In the genomic region with DNA sequence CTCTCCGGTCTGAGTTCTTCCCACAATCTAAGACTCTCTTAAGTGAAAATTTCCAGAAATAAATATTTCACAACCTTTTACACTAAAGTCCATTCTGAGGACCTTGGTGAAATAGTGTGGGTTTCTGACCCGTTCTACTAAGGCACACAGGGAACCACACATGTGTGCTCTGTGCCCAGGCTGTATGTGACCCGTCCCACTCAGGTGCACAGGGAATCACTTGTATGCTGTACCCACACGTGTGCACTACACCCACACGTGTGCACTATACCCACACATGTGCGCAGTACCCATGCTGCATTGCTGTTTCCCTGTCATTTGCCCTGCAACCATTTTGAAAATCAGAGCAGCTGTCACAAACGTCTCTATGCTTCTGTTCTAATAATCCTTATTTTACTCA, we compare ENCODE assay signal across 16 mouse cellular contexts. TPM values are rescaled to one million over a fixed set of nuclear protein-coding genes. Genes with fewer than 3 reads are reported as not detected.
DNase-seq lines count a peak whose midpoint lies in the region; ATAC-seq and TF ChIP-seq lines count a peak whose summit lies in the region.
"Had no signal": no experiment of that assay in that cellular context is flagged by ENCODE, and none has a peak within 500 bp of the region (broad histone marks: within the 10 kb centered on the region; RNA-seq: fewer than 3 reads in every experiment).

No protein-coding gene starts in this region.

- DNase-seq in cerebellum, adult 11-12 months, result no peak
- no peak for DNase-seq in lung, embryonic 14.5 days
- no peak for DNase-seq in lung, postnatal 10 days
- no peak for DNase-seq in midbrain, embryonic 10.5 days (ENCODE audit: low spot score)
- no peak for DNase-seq in midbrain, postnatal 0 days (ENCODE audit: low spot score)
- DNase-seq in gastrocnemius, adult 8-10 months (ENCODE audit: low spot score in 2 of 2), result no peak
- DNase-seq: gastrocnemius, postnatal 25 days had no signal

- no peak for TF ChIP-seq CTCF in lung, embryonic 14.5 days (IDR thresholded peaks at IDR 0.05; ENCODE audit: low read depth)
- no peak for TF ChIP-seq CTCF in midbrain, postnatal 0 days (IDR thresholded peaks at IDR 0.05)

- 60% methylated on average over 7 of the region's 7 CpGs for WGBS in lung, embryonic 14.5 days
- 73% methylated on average over 7 of the region's 7 CpGs for WGBS in midbrain, embryonic 15.5 days
- 69% methylated on average over 7 of the region's 7 CpGs for WGBS in midbrain, embryonic 10.5 days
- WGBS in midbrain, postnatal 0 days, result 73% methylated on average over 7 of the region's 7 CpGs

- peak; percentile 52; the same call in 1 of the 2 replicates for ATAC-seq in cerebellum, adult (ENCODE audit: insufficient number of reproducible peaks, low FRiP score, low TSS enrichment)
- ATAC-seq in lung, embryonic 14.5 days (ENCODE audit: insufficient read depth), result peak; percentile 54; the same call in 1 of the 2 replicates
- peak; percentile 50; the same call in 1 of the 2 replicates for ATAC-seq in midbrain, embryonic 15.5 days (replicated peaks)
- 0 out of 2 replicates have a peak, but pooled peaks have one; percentile 34 for ATAC-seq in midbrain, postnatal 0 days (ENCODE audit: low FRiP score)
- ATAC-seq: hindbrain, postnatal 0 days had no signal

- no peak overlapping the region for H3K9ac ChIP-seq in lung, embryonic 14.5 days
- no peak overlapping the region for H3K9ac ChIP-seq in midbrain, embryonic 15.5 days
- H3K9ac ChIP-seq in midbrain, postnatal 0 days (replicated peaks; ENCODE audit: low read length, poor library complexity, severe bottlenecking), result no peak overlapping the region
- H3K9ac ChIP-seq: heart, embryonic 12.5 days; limb, embryonic 12.5 days; liver, postnatal 0 days had no signal

- no peaks in the 10 kb centered on the region for H3K9me3 ChIP-seq in lung, embryonic 14.5 days (ENCODE audit: low read depth, low read length)
- H3K9me3 ChIP-seq in midbrain, embryonic 15.5 days, result no peaks in the 10 kb centered on the region
- H3K9me3 ChIP-seq in midbrain, embryonic 10.5 days (replicated peaks), result no peaks in the 10 kb centered on the region
- H3K9me3 ChIP-seq in midbrain, postnatal 0 days (ENCODE audit: low read length), result no peaks in the 10 kb centered on the region
- H3K9me3 ChIP-seq: embryonic facial prominence, embryonic 10.5 days; heart, embryonic 12.5 days; limb, embryonic 12.5 days had no signal

- H3K27me3 ChIP-seq in lung, embryonic 14.5 days (ENCODE audit: insufficient read depth, low read length), result no peaks in the 10 kb centered on the region
- no peaks in the 10 kb centered on the region for H3K27me3 ChIP-seq in midbrain, embryonic 15.5 days (replicated peaks)
- H3K27me3 ChIP-seq in midbrain, embryonic 10.5 days (ENCODE audit: low read depth, poor library complexity, severe bottlenecking), result no peaks in the 10 kb centered on the region
- no peaks in the 10 kb centered on the region for H3K27me3 ChIP-seq in midbrain, postnatal 0 days (ENCODE audit: insufficient read depth, low read length)
- H3K27me3 ChIP-seq: heart, embryonic 12.5 days had no signal

- H3K4me2 ChIP-seq in lung, embryonic 14.5 days, result no peak overlapping the region
- H3K4me2 ChIP-seq in midbrain, embryonic 15.5 days, result no peak overlapping the region
- H3K4me2 ChIP-seq in midbrain, postnatal 0 days (ENCODE audit: low read depth, low read length, poor library complexity, severe bottlenecking), result no peak overlapping the region
- H3K4me2 ChIP-seq: heart, embryonic 12.5 days; limb, embryonic 12.5 days; liver, embryonic 11.5 days had no signal

- no peak overlapping the region for H3K27ac ChIP-seq in lung, embryonic 14.5 days (ENCODE audit: low read depth)
- H3K27ac ChIP-seq in midbrain, embryonic 15.5 days, result no peak overlapping the region
- H3K27ac ChIP-seq in midbrain, embryonic 10.5 days (replicated peaks), result no peak overlapping the region
- no peak overlapping the region for H3K27ac ChIP-seq in midbrain, postnatal 0 days (ENCODE audit: low read depth, low read length)
- H3K27ac ChIP-seq: embryonic facial prominence, embryonic 10.5 days; hindbrain, postnatal 0 days; layer of hippocampus, adult 2 months; limb, embryonic 12.5 days had no signal

- H3K4me1 ChIP-seq in lung, embryonic 14.5 days (ENCODE audit: insufficient read depth), result no peaks in the 10 kb centered on the region
- H3K4me1 ChIP-seq in midbrain, embryonic 15.5 days, result no peaks in the 10 kb centered on the region
- peaks cover 6% of the 10 kb centered on the region; the same call in 1 of the 2 replicates for H3K4me1 ChIP-seq in midbrain, embryonic 10.5 days
- no peaks in the 10 kb centered on the region for H3K4me1 ChIP-seq in midbrain, postnatal 0 days (ENCODE audit: insufficient read depth, low read length)
- H3K4me1 ChIP-seq: embryonic facial prominence, embryonic 10.5 days; heart, embryonic 12.5 days; limb, embryonic 12.5 days had no signal

- no peaks in the 10 kb centered on the region for H3K36me3 ChIP-seq in lung, embryonic 14.5 days (ENCODE audit: insufficient read depth)
- H3K36me3 ChIP-seq in midbrain, embryonic 15.5 days (replicated peaks), result no peaks in the 10 kb centered on the region
- H3K36me3 ChIP-seq in midbrain, embryonic 10.5 days, result no peaks in the 10 kb centered on the region
- H3K36me3 ChIP-seq in midbrain, postnatal 0 days (ENCODE audit: insufficient read depth, low read length), result no peaks in the 10 kb centered on the region
- H3K36me3 ChIP-seq: embryonic facial prominence, embryonic 10.5 days; heart, embryonic 12.5 days; limb, embryonic 12.5 days had no signal

- H3K4me3 ChIP-seq in lung, embryonic 14.5 days (ENCODE audit: low read depth, low read length), result no peak overlapping the region
- H3K4me3 ChIP-seq in midbrain, embryonic 15.5 days, result no peak overlapping the region
- H3K4me3 ChIP-seq in midbrain, embryonic 10.5 days, result no peak overlapping the region
- no peak overlapping the region for H3K4me3 ChIP-seq in midbrain, postnatal 0 days (ENCODE audit: low read depth, low read length)
- H3K4me3 ChIP-seq: embryonic facial prominence, embryonic 10.5 days; heart, embryonic 12.5 days; layer of hippocampus, adult 2 months; limb, embryonic 12.5 days had no signal

RNA-seq across cellular contexts. Expression of a gene that starts 41.9 kb away (rescaled TPM):
- polyA plus RNA-seq in lung, embryonic 14.5 days (2014; fragmentation: Nextera tagmentation; extraction: Ambion mirVana), result 5.7 and 6.0 TPM in 2 replicates
- polyA plus RNA-seq in midbrain, embryonic 15.5 days (2015; fragmentation: Nextera tagmentation; extraction: Ambion mirVana), result 12.3 and 14.3 TPM in 2 replicates
- polyA plus RNA-seq in midbrain, embryonic 10.5 days (2016; fragmentation: Nextera tagmentation; extraction: Ambion mirVana), result 7.4 and 8.2 TPM in 2 replicates
- 4.1 and 4.2 TPM in 2 replicates for total RNA-seq in midbrain, postnatal 0 days (2014; rRNA removed)
- polyA plus RNA-seq in midbrain, postnatal 0 days (2015; fragmentation: Nextera tagmentation; extraction: Ambion mirVana), result 7.3 and 8.2 TPM in 2 replicates
- 1 to 10 TPM; 4.6 to 6.1 (median 5.1) TPM for total RNA-seq in gastrocnemius, adult 8-10 months (2022)

RNA-seq across cellular contexts. Expression of a gene that starts 41.9 kb away (rescaled TPM):
- polyA plus RNA-seq in lung, embryonic 14.5 days (2014; fragmentation: Nextera tagmentation; extraction: Ambion mirVana), result 20.5 and 20.6 TPM in 2 replicates
- 13.4 and 13.6 TPM in 2 replicates for polyA plus RNA-seq in midbrain, embryonic 15.5 days (2015; fragmentation: Nextera tagmentation; extraction: Ambion mirVana)
- polyA plus RNA-seq in midbrain, embryonic 10.5 days (2016; fragmentation: Nextera tagmentation; extraction: Ambion mirVana), result 14.3 and 15.2 TPM in 2 replicates
- 21.3 and 29.1 TPM in 2 replicates for total RNA-seq in midbrain, postnatal 0 days (2014; rRNA removed)
- 11.2 and 12.3 TPM in 2 replicates for polyA plus RNA-seq in midbrain, postnatal 0 days (2015; fragmentation: Nextera tagmentation; extraction: Ambion mirVana)
- 1 to 10 TPM; 6.2 to 7.4 (median 6.8) TPM for total RNA-seq in gastrocnemius, adult 8-10 months (2022)
